Mouse (Mus musculus): ENCODE results near the gene Slc26a9.

The Slc26a9 gene

DNA sequence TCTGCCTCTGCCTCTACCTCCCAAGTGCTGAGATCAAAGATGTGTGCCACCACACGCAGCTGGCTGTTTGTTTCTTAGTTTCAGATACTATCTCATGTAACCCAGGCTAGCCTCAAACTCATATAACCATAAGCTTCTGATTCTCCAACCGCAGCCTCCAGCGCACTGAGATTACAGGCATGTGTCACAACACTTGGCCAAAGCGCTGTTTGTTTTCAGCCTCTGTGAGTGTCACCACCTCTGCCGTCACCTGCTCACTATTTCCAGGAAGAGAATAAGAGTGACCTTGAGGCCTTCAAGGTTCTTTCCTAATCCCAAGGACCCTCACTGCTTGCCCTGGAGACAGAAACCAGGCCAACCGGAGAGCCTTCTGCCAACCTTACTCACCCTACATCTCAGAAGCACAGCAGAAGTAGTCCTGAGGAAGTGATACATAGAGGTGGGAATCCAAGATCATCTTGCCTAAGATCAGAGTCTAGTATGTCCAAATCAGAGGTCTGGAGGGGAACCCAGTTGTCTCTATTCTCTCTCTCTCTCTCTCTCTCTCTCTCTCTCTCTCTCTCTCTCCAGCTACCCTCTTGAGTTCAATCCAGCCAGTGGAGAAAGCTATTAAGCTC lies 9.1 kb upstream of the Slc26a9 start:
- in situ Hi-C loops (cut with MboI, MseI), result no loop called here

- in situ Hi-C loops (cut with MboI, MseI), result no loop called here
These were observed 7.3 kb upstream of the Slc26a9 start for GRCm38 (mm10) chr1:131736494-131736893.

DNA sequence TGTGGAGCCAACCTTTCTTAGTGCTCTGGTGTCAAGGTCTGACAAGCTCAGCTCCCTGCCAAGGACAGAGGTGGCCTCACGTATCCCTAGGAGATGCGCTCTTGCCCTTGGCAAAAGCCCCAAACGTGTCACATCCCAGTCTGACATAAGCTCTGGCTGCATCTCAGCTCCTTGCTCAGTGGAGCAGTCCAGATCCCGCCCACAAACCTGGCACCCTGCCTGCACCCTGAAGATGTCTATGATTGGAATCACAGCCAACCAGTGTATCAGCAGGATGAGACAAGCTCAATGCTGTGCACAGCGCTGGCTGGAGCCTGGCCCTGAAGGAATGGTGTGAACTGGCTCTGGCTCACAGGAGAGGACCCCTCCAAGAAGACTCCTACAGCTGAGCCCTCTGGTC lies 6.6 kb upstream of the Slc26a9 start:
- in situ Hi-C loops (cut with MboI, MseI), result no loop called here

- in situ Hi-C loops (cut with MboI, MseI), result no loop called here
These were observed 5.1 kb upstream of the Slc26a9 start for GRCm38 (mm10) chr1:131738760-131739159.

GRCm38 (mm10) chr1:131739481-131740160 lies 4.2 kb upstream of the Slc26a9 start:
- in situ Hi-C loops (cut with MboI, MseI), result no loop called here

DNA sequence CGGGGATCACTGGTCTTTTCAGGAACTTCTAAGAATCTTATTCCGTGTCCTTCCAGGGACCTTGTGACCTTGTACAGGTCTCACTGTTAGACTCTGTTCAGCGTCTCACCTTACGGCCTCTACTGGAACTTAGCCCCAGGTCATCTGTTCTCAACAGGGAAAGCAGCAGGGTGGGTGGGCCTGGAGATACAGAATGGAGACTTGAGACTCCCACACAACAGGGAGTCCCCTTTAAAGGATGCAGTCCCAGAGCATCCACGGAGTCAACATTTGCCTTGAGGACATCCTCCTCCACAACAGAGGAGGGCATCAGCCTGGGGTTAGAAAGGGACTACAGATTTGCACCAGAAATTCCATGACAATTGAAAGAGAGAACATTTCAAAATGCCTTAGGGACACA lies 1.6 kb downstream of the Slc26a9 start:
- in situ Hi-C loops (cut with MboI, MseI), result no loop called here

- in situ Hi-C loops (cut with MboI, MseI), result no loop called here
These were observed 3.9 kb downstream of the Slc26a9 start for GRCm38 (mm10) chr1:131747761-131748160.

DNA sequence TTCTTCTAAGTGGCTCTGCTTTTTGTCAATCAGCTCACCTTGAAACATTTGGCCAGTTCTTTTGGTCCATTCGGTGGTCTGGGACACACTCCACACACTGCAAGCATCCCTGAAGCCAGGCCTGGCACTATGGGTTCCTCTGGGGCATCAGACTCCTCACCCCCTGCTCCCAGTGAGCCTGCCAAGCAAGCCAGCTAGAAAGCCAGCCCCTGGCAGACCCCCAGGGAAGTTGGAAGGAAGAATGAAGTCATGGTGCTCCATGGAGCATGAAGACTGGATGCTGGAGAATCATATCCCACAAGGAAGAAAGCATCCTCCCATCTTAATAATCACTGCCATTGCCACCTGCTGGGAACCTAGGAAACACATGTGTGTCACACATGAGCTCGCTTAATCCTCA lies 4.8 kb downstream of the Slc26a9 start:
- in situ Hi-C loops (cut with MboI, MseI), result no loop called here

DNA sequence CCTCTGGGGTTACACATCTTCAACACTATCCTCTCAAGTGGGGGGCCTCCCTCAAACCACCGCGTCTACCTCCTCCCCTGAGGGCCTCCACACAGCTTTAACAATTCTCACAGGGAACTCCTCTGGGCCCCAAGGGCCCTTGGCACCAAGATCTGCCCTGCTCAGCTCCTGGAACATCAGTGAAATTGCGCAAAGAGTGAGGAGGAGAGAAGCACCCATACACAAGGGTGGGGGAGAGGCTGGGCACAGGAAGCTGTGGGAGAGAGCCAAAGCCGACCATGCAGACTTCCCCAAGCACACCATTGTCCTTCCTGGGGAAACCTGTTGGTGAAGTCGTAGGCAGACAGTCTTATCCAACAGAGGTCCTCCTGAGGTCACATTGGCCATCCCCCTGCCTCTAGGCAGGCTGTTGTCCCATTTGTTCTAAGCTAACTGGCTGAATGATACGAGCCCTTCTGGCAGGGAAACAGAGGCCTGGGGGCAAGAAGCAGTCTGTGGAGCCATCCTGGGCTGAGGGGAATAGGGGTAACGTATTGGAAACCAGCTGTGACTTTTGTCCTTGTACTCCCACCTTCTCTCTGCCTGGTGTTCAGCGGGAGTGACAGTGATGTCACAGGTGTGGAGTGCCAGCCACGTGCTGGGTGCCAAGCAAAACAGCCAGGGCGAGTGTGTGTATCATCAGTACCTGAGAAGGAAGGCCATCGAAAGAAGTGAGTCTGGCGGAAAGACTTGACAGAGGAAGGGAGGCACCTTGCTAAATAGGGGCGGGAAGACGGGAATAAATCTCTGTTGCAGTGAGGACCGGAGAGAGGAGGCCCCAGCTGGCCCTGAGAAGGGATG lies 6.1 kb downstream of the Slc26a9 start:
- in situ Hi-C loops (cut with MboI, MseI), result no loop called here

DNA sequence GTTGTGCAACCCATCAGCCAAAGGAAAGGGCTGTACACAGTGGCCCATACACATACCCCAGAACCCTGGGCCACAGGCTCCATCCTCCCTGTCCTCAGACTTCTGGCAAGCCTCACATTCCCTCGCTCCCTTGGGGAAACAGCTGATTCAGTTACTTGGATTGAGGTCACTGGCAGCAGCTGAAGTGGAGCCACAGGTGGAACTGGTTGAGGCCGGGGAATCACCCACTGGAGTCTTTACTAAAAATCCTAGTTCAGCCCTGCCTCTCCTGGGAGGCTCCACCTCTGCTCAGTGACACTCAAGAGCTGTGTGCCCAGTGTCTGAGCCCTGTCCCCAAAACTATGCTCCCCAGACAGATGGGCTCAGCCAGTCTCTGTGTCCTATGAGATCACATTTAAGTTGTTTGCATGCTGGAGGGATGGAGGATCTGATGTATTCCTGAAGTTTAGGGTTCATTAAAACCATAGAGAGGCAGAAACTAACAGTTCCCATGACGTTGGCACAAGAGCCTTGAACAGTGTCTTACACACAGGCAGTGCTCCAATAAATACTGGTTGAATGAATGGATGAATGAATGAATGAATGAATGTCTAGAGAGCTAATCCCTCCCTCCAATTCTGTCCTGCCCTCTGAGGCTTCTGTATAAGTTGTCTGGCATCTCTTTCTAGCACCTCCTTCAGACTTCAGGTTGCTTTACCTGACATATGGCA lies 7.5 kb downstream of the Slc26a9 start:
- in situ Hi-C loops (cut with MboI, MseI), result no loop called here

DNA sequence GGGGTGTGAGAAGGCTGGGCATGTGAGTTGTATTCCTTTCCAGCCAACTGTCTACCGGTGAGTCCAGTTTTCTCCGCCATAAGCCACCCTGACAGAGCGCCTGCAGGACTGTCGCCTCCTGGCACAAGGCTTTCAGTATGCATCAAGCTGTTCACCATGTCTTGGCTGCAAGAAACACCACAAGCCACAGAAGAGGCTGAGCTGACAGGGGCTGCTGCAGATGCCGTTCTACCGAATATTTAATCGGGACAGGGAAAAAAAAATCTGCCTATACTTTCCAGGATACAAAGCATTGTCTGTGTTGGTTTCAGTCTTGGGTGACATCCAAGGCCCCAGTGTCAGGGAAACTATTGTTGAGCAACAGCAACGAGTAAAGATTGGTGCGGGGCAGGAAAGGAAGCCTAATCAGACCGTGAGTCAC lies 8.1 kb downstream of the Slc26a9 start:
- in situ Hi-C loops (cut with MboI, MseI), result no loop called here

GRCm38 (mm10) chr1:131754212-131754829 lies 10.5 kb downstream of the Slc26a9 start:
- in situ Hi-C loops (cut with MboI, MseI), result no loop called here

DNA sequence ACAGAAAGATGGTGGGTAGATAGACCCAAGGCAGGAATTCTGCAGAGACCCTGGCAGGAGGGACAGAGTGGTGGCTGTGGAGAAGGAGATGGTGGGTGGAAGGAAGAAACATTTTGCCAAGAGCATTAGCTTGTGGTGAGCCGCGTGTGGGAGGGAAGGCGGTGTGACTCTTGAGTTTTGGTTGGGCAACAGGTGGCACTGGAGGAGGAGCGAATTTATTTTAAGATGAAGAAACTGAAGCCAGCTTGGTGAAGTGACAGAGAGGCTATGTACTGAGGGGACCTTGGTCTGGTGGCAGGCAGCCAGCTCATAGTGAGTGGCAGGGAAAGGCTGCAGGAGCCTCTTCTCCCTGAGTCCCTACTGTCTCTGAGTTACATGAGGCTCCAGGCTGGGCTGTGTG lies 11.1 kb downstream of the Slc26a9 start:
- in situ Hi-C loops (cut with MboI, MseI), result loop anchor here (5.0 kb wide), 3 partner anchors 43 to 143 kb away; no protein-coding TSS in a partner anchor

- in situ Hi-C loops (cut with MboI, MseI), result loop anchor here (5.0 kb wide), 3 partner anchors 45 to 145 kb away; no protein-coding TSS in a partner anchor
These were observed 13.4 kb downstream of the Slc26a9 start for GRCm38 (mm10) chr1:131757211-131757610.

- in situ Hi-C loops (cut with MboI, MseI), result loop anchor here (5.0 kb wide), 3 partner anchors 46 to 146 kb away; no protein-coding TSS in a partner anchor
These were observed 15.0 kb downstream of the Slc26a9 start for GRCm38 (mm10) chr1:131758796-131759195.

DNA sequence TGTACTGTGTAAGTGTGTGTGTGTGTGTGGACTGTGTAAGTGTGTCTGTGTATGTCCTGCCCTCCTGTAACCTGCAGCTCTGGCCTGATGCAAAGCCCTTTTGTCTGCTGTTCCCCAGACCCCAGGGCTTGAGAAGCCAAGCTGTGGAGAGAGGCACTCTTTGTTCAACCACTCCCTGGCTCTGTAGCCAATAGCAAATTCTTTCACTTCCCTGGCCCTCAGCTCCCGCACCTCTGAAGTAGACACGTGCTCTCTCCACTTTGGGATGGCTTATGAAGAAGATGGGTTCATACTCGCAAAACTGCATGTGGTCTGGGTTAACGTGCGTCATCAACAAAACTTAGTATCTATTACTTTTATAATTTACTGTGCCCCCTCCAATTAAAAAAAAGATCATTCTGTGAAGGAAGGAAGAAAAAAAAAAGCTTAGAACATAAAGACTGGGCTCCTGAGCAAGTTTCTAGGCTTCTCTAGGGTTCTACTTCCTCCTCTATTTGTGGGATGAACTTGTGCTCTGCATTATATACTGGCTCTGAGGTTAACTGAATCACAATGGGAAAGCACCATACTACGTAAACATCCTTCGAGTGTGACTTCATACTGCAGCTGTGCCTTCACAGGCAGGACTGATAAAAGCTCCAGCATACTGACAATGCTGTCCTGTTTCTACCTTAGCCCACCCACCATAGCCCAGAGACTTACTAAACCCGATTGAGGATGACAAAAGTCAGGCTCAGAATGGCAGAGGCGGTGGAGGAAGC lies 16.0 kb downstream of the Slc26a9 start:
- in situ Hi-C loops (cut with MboI, MseI), result loop anchor here (5.0 to 10.0 kb wide), 4 partner anchors 45 to 148 kb away; no protein-coding TSS in a partner anchor

DNA sequence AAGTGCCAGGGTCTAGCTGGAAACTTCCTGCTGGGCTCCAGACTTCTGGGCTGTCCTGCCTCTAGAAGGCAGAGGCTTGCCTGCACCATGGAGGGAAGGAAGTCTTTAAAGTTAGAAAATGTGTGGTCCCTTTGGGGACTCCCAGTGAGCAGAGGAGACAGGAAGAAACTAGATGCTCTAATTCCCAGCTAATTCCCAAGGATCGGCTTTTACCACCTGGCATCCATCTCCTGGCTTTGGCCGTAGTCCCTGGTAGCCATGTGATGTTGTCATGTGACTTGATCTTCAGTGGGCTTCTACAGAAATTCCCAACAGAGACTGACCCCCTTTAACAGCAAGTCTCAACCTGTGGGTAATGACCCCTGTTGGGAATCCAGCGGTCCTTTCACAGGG lies 16.6 kb downstream of the Slc26a9 start:
- in situ Hi-C loops (cut with MboI, MseI), result loop anchor here in 1 of 2 experiments (10.0 kb wide), 1 partner anchor 46 kb away; no protein-coding TSS in a partner anchor

DNA sequence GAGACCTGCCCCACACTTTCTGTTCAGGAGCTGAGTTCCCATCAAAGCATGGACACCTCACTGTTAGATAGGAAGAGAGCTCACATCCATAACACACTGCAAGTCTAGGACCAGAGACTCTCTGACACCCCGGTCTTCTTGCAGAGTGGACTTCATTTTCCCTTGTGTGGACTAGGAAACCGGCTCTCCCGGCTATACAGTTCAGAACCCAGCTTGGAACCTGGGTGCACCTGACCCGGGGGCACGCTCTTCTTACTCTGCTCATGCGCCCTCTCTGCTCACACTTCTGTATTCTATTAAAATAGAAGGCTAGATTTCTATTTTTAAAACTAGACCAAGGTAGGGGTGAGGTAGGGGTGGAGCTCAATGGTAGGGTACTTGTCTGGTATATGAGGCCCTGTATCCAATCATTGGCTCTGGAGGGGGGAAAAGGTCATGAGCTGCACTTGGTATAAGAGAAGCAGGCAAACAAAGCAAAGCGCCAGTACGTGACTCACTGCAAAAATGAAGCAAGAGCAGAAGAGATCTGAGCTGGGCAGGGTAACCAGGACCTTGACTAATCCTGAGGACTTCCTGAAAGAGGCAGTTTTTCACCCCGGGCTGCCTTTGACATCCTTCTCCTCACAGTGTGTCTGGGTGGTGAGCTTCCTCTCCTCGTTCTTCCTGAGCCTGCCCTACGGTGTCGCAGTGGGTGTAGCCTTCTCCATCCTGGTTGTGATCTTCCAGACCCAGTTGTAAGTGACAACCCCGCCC lies 17.4 kb downstream of the Slc26a9 start:
- in situ Hi-C loops (cut with MboI, MseI), result loop anchor here in 1 of 2 experiments (10.0 kb wide), 1 partner anchor 46 kb away; no protein-coding TSS in a partner anchor

GRCm38 (mm10) chr1:131763683-131764082 lies 19.9 kb downstream of the Slc26a9 start:
- in situ Hi-C loops (cut with MboI, MseI), result loop anchor here in 1 of 2 experiments (10.0 kb wide), 1 partner anchor 49 kb away; no protein-coding TSS in a partner anchor

Data from T-helper 17 cell (primary cell).